Mouse (Mus musculus): ENCODE measurements around the gene Ano6. TPM values are rescaled to one million over a fixed set of nuclear protein-coding genes. Genes with fewer than 3 reads are reported as not detected.

Ano6 gene
- total RNA-seq, 2 experiments from 2014 or later, result 87.9 to 88.7 TPM

Small RNA genes within 50 kb of the gene (microRNA-seq; reads per million reads assigned to microRNA genes)
- not detected for gene Gm25070

Other genes with a start within 250 kb of the Ano6 start
- gene Dbx2, start 134.9 kb upstream of the Ano6 start, total RNA-seq (2021), result under 1 TPM in 1 of 2 experiments, not detected in 1; 0.22 TPM